Mouse (Mus musculus): Measurements from ENCODE around the gene Mllt3.

DNA sequence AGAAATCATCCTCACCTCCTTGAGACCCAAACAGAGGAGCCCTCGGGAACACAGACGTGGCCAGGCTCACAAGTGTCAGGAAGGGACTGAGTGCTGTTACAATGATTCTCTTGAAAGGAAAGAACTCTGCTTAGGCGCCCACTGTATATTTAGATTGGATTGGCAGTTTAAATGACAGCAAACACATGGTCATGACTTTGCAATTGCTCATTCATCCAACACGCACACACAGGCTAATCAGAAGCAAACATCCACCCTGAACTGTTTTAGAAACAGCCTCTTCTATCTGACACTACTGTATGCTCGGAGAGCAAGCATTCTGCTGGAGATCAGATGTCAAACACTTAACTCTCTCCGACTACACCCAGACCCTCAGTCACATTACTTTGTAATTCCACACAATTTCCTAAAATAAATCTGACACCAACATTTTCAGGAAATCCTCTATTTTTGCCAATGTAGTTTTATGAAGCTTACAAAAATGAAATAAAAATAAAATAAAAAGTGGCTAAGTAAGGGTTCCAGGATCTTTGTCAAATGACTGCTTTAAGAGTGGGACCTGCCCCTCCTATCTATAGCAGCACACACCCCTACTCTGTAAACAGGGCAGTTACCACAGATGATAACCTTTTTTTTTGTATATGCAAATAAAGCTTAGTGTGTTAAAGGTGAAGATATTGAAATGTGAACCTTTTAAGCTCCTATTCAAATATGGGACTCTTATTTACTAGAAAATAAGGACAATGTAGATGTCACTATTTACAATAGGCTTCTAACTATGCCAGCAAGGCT is 226.8 kb downstream of the Mllt3 start:
- TF ChIP-seq CTCF (conservative IDR thresholded peaks at IDR 0.05; ENCODE audit: low read length) (no peak), POU5F1 (IDR thresholded peaks at IDR 0.05; ENCODE audit: borderline replicate concordance, low read length) (no peak), NANOG (IDR thresholded peaks at IDR 0.05; ENCODE audit: borderline replicate concordance, low read length) (no peak)
